Mouse (Mus musculus) embryonic facial prominence, embryonic 11.5 days (tissue): ENCODE results near the gene Bet1. TPM values are rescaled to one million over a fixed set of nuclear protein-coding genes. Genes with fewer than 3 reads are reported as not detected.

Experiments
- ATAC-seq: fragments of 200-750 bp; cut with Nextera tagmentation; replicated peaks from 2 replicates; pipeline ENCODE4 v1.8.0; 2017; ENCODE audit warnings: low read depth; ENCODE audit not compliant: insufficient number of reproducible peaks, low FRiP score, low TSS enrichment
- DNase-seq: peaks from one replicate; pipeline ENCODE4 v3.0.0-alpha.2; 2015; ENCODE audit warnings: low spot score
- H3K27ac ChIP-seq: fragments of 300-500 bp; sonication (generic); replicated peaks from 2 replicates; pipeline ENCODE4 v1.5.1; 2014; ENCODE audit warnings: mild to moderate bottlenecking, low read depth, low read length, control low read depth
- H3K27me3 ChIP-seq: fragments of 300-500 bp; sonication (generic); 2 replicates; pipeline ENCODE4 v1.6.1; 2014; ENCODE audit warnings: mild to moderate bottlenecking, low read length, moderate library complexity, mixed read lengths; ENCODE audit not compliant: control insufficient read depth, insufficient read depth
- H3K36me3 ChIP-seq: fragments of 300-500 bp; sonication (generic); replicated peaks from 2 replicates; pipeline ENCODE4 v1.6.1; 2014; ENCODE audit warnings: low read depth, mild to moderate bottlenecking, low read length, moderate library complexity, mixed read lengths; ENCODE audit not compliant: control insufficient read depth, insufficient read depth
- H3K4me1 ChIP-seq: fragments of 300-500 bp; sonication (generic); 2 replicates; pipeline ENCODE4 v1.6.1; 2014; ENCODE audit warnings: low read length, mixed read lengths; ENCODE audit not compliant: control insufficient read depth, insufficient read depth
- H3K4me2 ChIP-seq: fragments of 300-500 bp; sonication (generic); 2 replicates; pipeline ENCODE4 v1.6.1; 2014; ENCODE audit warnings: low read depth, mild to moderate bottlenecking, control low read depth, low read length, moderate library complexity
- H3K4me3 ChIP-seq: fragments of 300-500 bp; sonication (generic); 2 replicates; pipeline ENCODE4 v1.5.1; 2014; ENCODE audit warnings: low read depth, low read length, control low read depth
- H3K9ac ChIP-seq: fragments of 300-500 bp; sonication (generic); replicated peaks from 2 replicates; pipeline ENCODE4 v1.6.1; 2014; ENCODE audit warnings: mild to moderate bottlenecking, control low read depth, low read length
- H3K9me3 ChIP-seq: fragments of 300-500 bp; sonication (generic); replicated peaks from 2 replicates; pipeline ENCODE4 v1.6.1; 2016; ENCODE audit warnings: mild to moderate bottlenecking, low read length, inconsistent platforms, mixed read lengths; ENCODE audit not compliant: control insufficient read depth
- WGBS: fragments of 180-500 bp; shearing (Covaris S2); extraction: QIAGEN DNeasy Blood & Tissue Kit; methylation state at CpG from one replicate; pipeline ENCODE4 v1.1.7; 2014; 5-methylcytosine and 5-hydroxymethylcytosine counted together
- polyA plus RNA-seq: library from polyadenylated mRNA; unstranded; fragments of >200 nt; fragmentation: Nextera tagmentation; extraction: Ambion mirVana; gene quantifications from 2 replicates; pipeline ENCODE4 v1.2.1, GENCODE M21; 2014

The Bet1 gene
- polyA plus RNA-seq, 1 experiment from 2014 or later: 83.5 TPM

- DNase-seq: no peak
- H3K27me3 ChIP-seq: no peaks in the 10 kb centered on the region
- no peaks in the 10 kb centered on the region for H3K36me3 ChIP-seq
- H3K27ac ChIP-seq: no peak overlapping the region
- no peak overlapping the region for H3K4me3 ChIP-seq
- H3K9ac ChIP-seq: no peak overlapping the region
- no peak overlapping the region for H3K4me2 ChIP-seq
- no peak for ATAC-seq
- H3K9me3 ChIP-seq: no peaks in the 10 kb centered on the region
- no peaks in the 10 kb centered on the region for H3K4me1 ChIP-seq
- WGBS: 37% methylated on average over 1 of the region's 1 CpGs
These were observed 33.9 kb downstream of the Bet1 start for GRCm38 (mm10) chr6:4052843-4053242.

DNA sequence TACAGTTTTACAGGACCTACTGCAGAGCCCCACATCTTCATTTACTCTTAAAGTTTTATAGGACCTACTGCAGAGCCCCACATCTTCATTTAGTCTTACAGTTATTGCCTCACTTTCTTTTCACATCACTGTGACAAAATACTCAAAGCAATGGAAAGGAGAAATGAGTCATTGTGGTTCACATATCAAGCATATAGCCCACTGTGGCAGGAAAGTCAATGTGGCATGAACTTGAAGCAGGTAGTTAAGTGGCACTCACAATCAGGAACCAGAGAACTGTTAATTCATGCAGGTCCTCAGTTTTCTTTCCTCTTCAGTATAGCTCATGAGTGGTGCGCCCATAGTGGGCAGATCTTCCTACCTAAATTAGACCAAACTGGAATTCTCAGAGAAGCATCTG is 39.6 kb downstream of the Bet1 start:
- Histone ChIP-seq H3K27me3 (no peaks in the 10 kb centered on the region), H3K9ac (no peak overlapping the region), H3K36me3 (no peaks in the 10 kb centered on the region), H3K27ac (no peak overlapping the region), H3K4me2 (no peak overlapping the region), H3K4me1 (no peaks in the 10 kb centered on the region), H3K9me3 (no peaks in the 10 kb centered on the region), H3K4me3 (no peak overlapping the region)
- DNase-seq (no peak), ATAC-seq (no peak)
- WGBS: 95% methylated on average over 1 of the region's 1 CpGs

GRCm38 (mm10) chr6:4041821-4042220 is 45.0 kb downstream of the Bet1 start:
- Histone ChIP-seq H3K4me2 (no peak overlapping the region), H3K36me3 (no peaks in the 10 kb centered on the region), H3K4me3 (no peak overlapping the region), H3K27ac (no peak overlapping the region), H3K9ac (no peak overlapping the region), H3K4me1 (no peaks in the 10 kb centered on the region), H3K9me3 (no peaks in the 10 kb centered on the region), H3K27me3 (no peaks in the 10 kb centered on the region)
- no peak for DNase-seq
- WGBS: 77% methylated on average over 1 of the region's 1 CpGs
- ATAC-seq: no peak

DNA sequence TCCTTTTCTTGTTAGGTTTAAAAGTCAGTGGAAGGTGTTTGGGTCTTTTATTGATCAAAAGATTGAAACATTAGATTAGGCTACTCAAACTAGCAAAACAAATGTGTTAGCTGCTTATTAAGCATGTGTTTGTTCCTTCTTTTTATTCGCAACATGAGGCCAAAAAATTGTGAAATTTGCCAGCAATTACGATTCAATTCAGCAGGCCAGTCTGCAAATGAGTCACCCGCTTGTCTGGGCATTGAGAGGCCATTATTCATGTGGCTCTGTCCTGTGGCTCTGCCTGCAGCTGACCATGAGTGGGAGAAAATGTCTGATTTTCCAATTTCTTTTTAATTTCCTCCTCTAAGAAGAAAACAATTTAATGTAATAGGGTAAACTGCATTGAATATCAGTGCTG is 55.8 kb downstream of the Bet1 start:
- WGBS: 79% methylated on average over 3 of the region's 3 CpGs
- Histone ChIP-seq H3K27me3 (no peaks in the 10 kb centered on the region), H3K4me2 (no peak overlapping the region), H3K36me3 (no peaks in the 10 kb centered on the region), H3K4me3 (no peak overlapping the region), H3K27ac (no peak overlapping the region), H3K4me1 (no peaks in the 10 kb centered on the region), H3K9ac (no peak overlapping the region), H3K9me3 (no peaks in the 10 kb centered on the region)
- ATAC-seq (no peak), DNase-seq (no peak)

Other genes with a start within 250 kb of the Bet1 start
- 1.2 and 1.4 TPM in 2 replicates for gene Tfpi2, start 98.1 kb downstream of the Bet1 start, polyA plus RNA-seq
- not detected in 2 replicates for gene Gngt1, start 93.2 kb downstream of the Bet1 start, polyA plus RNA-seq
- 62.5 and 62.7 TPM in 2 replicates for gene Gng11, start 83.1 kb downstream of the Bet1 start, polyA plus RNA-seq